Mouse (Mus musculus): ENCODE data around the gene Szt2. TPM values are rescaled to one million over a fixed set of nuclear protein-coding genes. Genes with fewer than 3 reads are reported as not detected.
A peak's percentile ranks its signal among the peaks of the same experiment; 100 is the strongest.

The Szt2 gene
- polyA plus RNA-seq, 1 experiment from 2014 or later, result 11.1 TPM

- H3K27me3 ChIP-seq, result no peaks in the 10 kb centered on the region
- H3K9ac ChIP-seq (replicated peaks), result no peak overlapping the region
- peak overlapping the region; percentile 19 for H3K4me2 ChIP-seq
- H3K4me1 ChIP-seq (replicated peaks), result peaks cover 18% of the 10 kb centered on the region
- no peak overlapping the region; the same call in 1 of the 2 replicates for H3K27ac ChIP-seq
- 35% methylated on average over 8 of the region's 8 CpGs for WGBS
- no peaks in the 10 kb centered on the region for H3K9me3 ChIP-seq
- no peaks in the 10 kb centered on the region for H3K36me3 ChIP-seq
- H3K4me3 ChIP-seq (replicated peaks), result no peak overlapping the region
- ATAC-seq (ENCODE audit: insufficient number of reproducible peaks, insufficient read depth, low FRiP score, low TSS enrichment, low read depth), result no peak
These were observed 89.2 kb downstream of the Szt2 start for GRCm38 (mm10) chr4:118319706-118320344.

GRCm38 (mm10) chr4:118316662-118317061 lies 92.4 kb downstream of the Szt2 start:
- no peak overlapping the region for H3K4me2 ChIP-seq
- H3K9ac ChIP-seq (replicated peaks), result no peak overlapping the region
- no peak for ATAC-seq (ENCODE audit: insufficient number of reproducible peaks, insufficient read depth, low FRiP score, low TSS enrichment, low read depth)
- 86% methylated on average over 4 of the region's 4 CpGs for WGBS
- peaks cover 19% of the 10 kb centered on the region for H3K4me1 ChIP-seq (replicated peaks)
- H3K36me3 ChIP-seq, result no peaks in the 10 kb centered on the region
- H3K9me3 ChIP-seq, result no peaks in the 10 kb centered on the region
- H3K4me3 ChIP-seq (replicated peaks), result no peak overlapping the region
- no peaks in the 10 kb centered on the region for H3K27me3 ChIP-seq
- H3K27ac ChIP-seq, result no peak overlapping the region

DNA sequence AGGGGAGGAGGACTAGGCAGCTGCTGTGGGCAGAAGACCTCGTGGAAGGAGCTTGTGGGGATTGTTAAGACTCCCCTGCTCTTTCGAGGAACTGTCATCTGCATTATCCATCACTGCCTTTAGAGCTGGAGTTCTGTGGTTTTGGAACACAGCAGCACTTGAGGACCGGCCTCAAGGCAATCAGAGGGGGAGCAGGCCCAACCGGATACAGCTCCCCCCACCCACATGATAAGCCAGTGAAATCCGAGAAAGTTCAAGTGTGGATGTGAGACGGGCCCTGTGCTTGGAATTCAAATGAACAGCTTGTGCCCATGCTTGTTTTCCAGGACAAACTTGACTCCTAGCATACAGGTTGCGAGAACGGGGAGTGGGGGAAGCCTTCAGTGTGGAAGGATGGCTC lies 93.8 kb downstream of the Szt2 start:
- H3K27me3 ChIP-seq, result no peaks in the 10 kb centered on the region
- 29% methylated on average over 8 of the region's 8 CpGs for WGBS
- H3K9ac ChIP-seq (replicated peaks), result 0 out of 2 replicates have a peak overlapping the region, but pooled peaks have one; percentile 18
- no peak overlapping the region for H3K4me2 ChIP-seq
- H3K9me3 ChIP-seq, result no peaks in the 10 kb centered on the region
- H3K36me3 ChIP-seq, result no peaks in the 10 kb centered on the region
- peaks cover 19% of the 10 kb centered on the region for H3K4me1 ChIP-seq (replicated peaks)
- H3K27ac ChIP-seq, result no peak overlapping the region
- ATAC-seq (ENCODE audit: insufficient number of reproducible peaks, insufficient read depth, low FRiP score, low TSS enrichment, low read depth), result no peak
- H3K4me3 ChIP-seq (replicated peaks), result no peak overlapping the region

Other genes starting within 250 kb of the Szt2 start
- 58.0 and 58.1 TPM in 2 replicates for gene Kdm4a, start 229.2 kb downstream of the Szt2 start, polyA plus RNA-seq (2016; fragmentation: Nextera tagmentation; extraction: Ambion mirVana)
- gene Ptprf, start 117.9 kb downstream of the Szt2 start, polyA plus RNA-seq (2016; fragmentation: Nextera tagmentation; extraction: Ambion mirVana), result 69.6 and 72.2 TPM in 2 replicates
- 116 and 127 TPM in 2 replicates for gene Med8, start 64 bp upstream of the Szt2 start, polyA plus RNA-seq (2016; fragmentation: Nextera tagmentation; extraction: Ambion mirVana)
- gene Elovl1, start 18.8 kb upstream of the Szt2 start, polyA plus RNA-seq (2016; fragmentation: Nextera tagmentation; extraction: Ambion mirVana), result 37.8 and 44.1 TPM in 2 replicates
- 285 and 296 TPM in 2 replicates for gene Cdc20, start 28.1 kb upstream of the Szt2 start, polyA plus RNA-seq (2016; fragmentation: Nextera tagmentation; extraction: Ambion mirVana)
- 0.64 TPM in 2 replicates for gene Mpl, start 48.2 kb upstream of the Szt2 start, polyA plus RNA-seq (2016; fragmentation: Nextera tagmentation; extraction: Ambion mirVana)
- 16.6 and 18.4 TPM in 2 replicates for gene Tie1, start 80.8 kb upstream of the Szt2 start, polyA plus RNA-seq (2016; fragmentation: Nextera tagmentation; extraction: Ambion mirVana)
- gene 2610528J11Rik, start 117.7 kb upstream of the Szt2 start, polyA plus RNA-seq (2016; fragmentation: Nextera tagmentation; extraction: Ambion mirVana), result 0.73 and 1.6 TPM in 2 replicates
- gene Tmem125, start 134.8 kb upstream of the Szt2 start, polyA plus RNA-seq (2016; fragmentation: Nextera tagmentation; extraction: Ambion mirVana), result 0.58 and 1.2 TPM in 2 replicates
- 0.23 and 0.45 TPM in 2 replicates for gene Cfap57, start 211.5 kb upstream of the Szt2 start, polyA plus RNA-seq (2016; fragmentation: Nextera tagmentation; extraction: Ambion mirVana)
- gene Ebna1bp2, start 211.5 kb upstream of the Szt2 start, polyA plus RNA-seq (2016; fragmentation: Nextera tagmentation; extraction: Ambion mirVana), result 158 and 159 TPM in 2 replicates
- gene Olfr62, start 249.7 kb upstream of the Szt2 start, polyA plus RNA-seq (2016; fragmentation: Nextera tagmentation; extraction: Ambion mirVana), result not detected in 2 replicates